8 mouse cellular contexts compared by ENCODE assay signal in genomic region chr19:53420924-53421582, GRCm38 (mm10). TPM values are rescaled to one million over a fixed set of nuclear protein-coding genes. Genes with fewer than 3 reads are reported as not detected.
A peak's percentile ranks its signal among the peaks of the same experiment; 100 is the strongest.
DNase-seq lines count a peak whose midpoint lies in the region; ATAC-seq lines count a peak whose summit lies in the region.

No protein-coding gene starts in this region.

- peak; percentile 94 for ATAC-seq in intestine, embryonic 14.5 days (replicated peaks; ENCODE audit: low FRiP score, low TSS enrichment, low read depth)

- H3K4me3 ChIP-seq in intestine, embryonic 14.5 days (ENCODE audit: low read depth, low read length) = peak overlapping the region; percentile 22
- peak overlapping the region; percentile 57 for H3K4me3 ChIP-seq in limb, embryonic 10.5 days
- H3K4me3 ChIP-seq in midbrain, embryonic 10.5 days = peak overlapping the region; percentile 61

- H3K27ac ChIP-seq in intestine, embryonic 14.5 days (ENCODE audit: low read depth) = peak overlapping the region; percentile 16; the same call in 1 of the 2 replicates
- peak overlapping the region; percentile 91 for H3K27ac ChIP-seq in limb, embryonic 10.5 days
- H3K27ac ChIP-seq in midbrain, embryonic 10.5 days (replicated peaks) = peak overlapping the region; percentile 85

- peak; percentile 81 to 94 for DNase-seq in adrenal gland, adult (ENCODE audit: inconsistent age in 2 of 2, low spot score in 1 of 2)
- peak; percentile 90 for DNase-seq in embryo, embryonic 10 days (ENCODE audit: low spot score)
- DNase-seq in gastrocnemius, postnatal 36 days = peak; percentile 54 to 61
- peak; percentile 86 for DNase-seq in intestine, embryonic 14.5 days (ENCODE audit: low spot score)
- peak; percentile 76 for DNase-seq in limb, embryonic 10.5 days (ENCODE audit: low spot score)
- DNase-seq in midbrain, embryonic 10.5 days (ENCODE audit: low spot score) = peak; percentile 79
- DNase-seq in right cerebral cortex, postnatal 25 days = peak; percentile 39
- DNase-seq in yolk sac, embryonic 10.5 days (ENCODE audit: low spot score) = peak; percentile 87

- H3K36me3 ChIP-seq in intestine, embryonic 14.5 days (ENCODE audit: control insufficient read depth, insufficient read depth, low read length) = no peaks in the 10 kb centered on the region
- no peaks in the 10 kb centered on the region for H3K36me3 ChIP-seq in limb, embryonic 10.5 days
- no peaks in the 10 kb centered on the region for H3K36me3 ChIP-seq in midbrain, embryonic 10.5 days

- 0 out of 2 replicates have a peak, but pooled peaks cover 2% of the 10 kb centered on the region for H3K27me3 ChIP-seq in intestine, embryonic 14.5 days (replicated peaks; ENCODE audit: control insufficient read depth, insufficient read depth, low read length)
- H3K27me3 ChIP-seq in limb, embryonic 10.5 days (ENCODE audit: low read depth, poor library complexity, severe bottlenecking) = no peaks in the 10 kb centered on the region
- peaks cover 24% of the 10 kb centered on the region for H3K27me3 ChIP-seq in midbrain, embryonic 10.5 days (ENCODE audit: low read depth, poor library complexity, severe bottlenecking)

- under 1% methylated on average over 19 of the region's 19 CpGs for WGBS in intestine, embryonic 14.5 days
- WGBS in limb, embryonic 10.5 days = 4% methylated on average over 19 of the region's 19 CpGs
- 2% methylated on average over 19 of the region's 19 CpGs for WGBS in midbrain, embryonic 10.5 days

- H3K4me1 ChIP-seq in intestine, embryonic 14.5 days (replicated peaks; ENCODE audit: control insufficient read depth, insufficient read depth, low read length) = peaks cover 10% of the 10 kb centered on the region; the same call in 1 of the 2 replicates
- H3K4me1 ChIP-seq in limb, embryonic 10.5 days = peaks cover 47% of the 10 kb centered on the region
- peaks cover 28% of the 10 kb centered on the region for H3K4me1 ChIP-seq in midbrain, embryonic 10.5 days

- peak overlapping the region; percentile 46 for H3K4me2 ChIP-seq in intestine, embryonic 14.5 days (ENCODE audit: low read length)

- intact Hi-C loops in gastrocnemius, postnatal 36 days (cut with DNase I) = no loop called here

- peak overlapping the region; percentile 10 for H3K9ac ChIP-seq in intestine, embryonic 14.5 days (ENCODE audit: low read length)

- H3K9me3 ChIP-seq in intestine, embryonic 14.5 days (ENCODE audit: control insufficient read depth, low read length) = no peaks in the 10 kb centered on the region
- no peaks in the 10 kb centered on the region for H3K9me3 ChIP-seq in limb, embryonic 10.5 days (replicated peaks)
- H3K9me3 ChIP-seq in midbrain, embryonic 10.5 days (replicated peaks) = no peaks in the 10 kb centered on the region

RNA-seq across cellular contexts. Expression of gene Smndc1, which starts 30.7 kb away (rescaled TPM):
- total RNA-seq in gastrocnemius, postnatal 36 days (2021) = 10 to 100 TPM; 20.9 to 25.2 TPM
- 43.8 and 43.9 TPM in 2 replicates for polyA plus RNA-seq in intestine, embryonic 14.5 days (2014; fragmentation: Nextera tagmentation; extraction: Ambion mirVana)
- 41.2 and 43.8 TPM in 2 replicates for polyA plus RNA-seq in limb, embryonic 10.5 days (2016; fragmentation: Nextera tagmentation; extraction: Ambion mirVana)
- polyA plus RNA-seq in midbrain, embryonic 10.5 days (2016; fragmentation: Nextera tagmentation; extraction: Ambion mirVana) = 44.4 and 45.0 TPM in 2 replicates

RNA-seq across cellular contexts. Expression of gene Gm10197, which starts 49.5 kb away (rescaled TPM):
- total RNA-seq in gastrocnemius, postnatal 36 days (2021) = not detected
- polyA plus RNA-seq in intestine, embryonic 14.5 days (2014; fragmentation: Nextera tagmentation; extraction: Ambion mirVana) = 2.2 TPM in 1 of 2 replicates, not detected in the other
- 6.6 TPM in 1 of 2 replicates, not detected in the other for polyA plus RNA-seq in limb, embryonic 10.5 days (2016; fragmentation: Nextera tagmentation; extraction: Ambion mirVana)
- 2.1 and 4.3 TPM in 2 replicates for polyA plus RNA-seq in midbrain, embryonic 10.5 days (2016; fragmentation: Nextera tagmentation; extraction: Ambion mirVana)

Comparison
In these comparisons a context has a peak if more than half of its experiments do, and no peak if none do; other contexts are left out.
1. Peak in every context shown above with its lines: DNase-seq, ATAC-seq, H3K4me3 ChIP-seq and H3K27ac ChIP-seq.
2. DNase-seq: peak in every context shown above with its lines; median percentile 90 in embryo, embryonic 10 days; 88 in adrenal gland, adult; 87 in yolk sac, embryonic 10.5 days; 86 in intestine, embryonic 14.5 days; 79 in midbrain, embryonic 10.5 days; 76 in limb, embryonic 10.5 days; 58 in gastrocnemius, postnatal 36 days; 39 in right cerebral cortex, postnatal 25 days.
3. H3K27ac ChIP-seq: peak in every context shown above with its lines; median percentile 91 in limb, embryonic 10.5 days; 85 in midbrain, embryonic 10.5 days; 16 in intestine, embryonic 14.5 days.